Mouse (Mus musculus) lung, postnatal 0 days (tissue): ENCODE measurements around the gene Myo15b.

Source experiments
- CTCF ChIP-seq: IDR thresholded peaks from 2 replicates; pipeline ENCODE4 v1.5.1; 2016; ENCODE audit warnings: antibody characterized with exemption, mild to moderate bottlenecking
- EP300 ChIP-seq: IDR thresholded peaks from 2 replicates; pipeline ENCODE4 v1.6.1; 2016; ENCODE audit warnings: antibody characterized with exemption, mild to moderate bottlenecking, control low read depth

GRCm38 (mm10) chr11:115832523-115832922 is 25.7 kb upstream of the Myo15b start:
- TF ChIP-seq CTCF: no peak
- no peak for TF ChIP-seq EP300
